Mouse (Mus musculus): ENCODE results near the gene Fcho1.

- TF ChIP-seq POLR2A (IDR thresholded peaks at IDR 0.05; ENCODE audit: insufficient read depth, low read depth, low read length) (no peak), CTCF (IDR thresholded peaks at IDR 0.05) (peak; percentile 97), EP300 (IDR thresholded peaks at IDR 0.05; ENCODE audit: insufficient read depth, low read depth, low read length) (peak; percentile 78; the same call in 1 of the 2 replicates)
Measured at GRCm38 (mm10) chr8:71660325-71661120, 65.0 kb downstream of the Fcho1 start.

All from heart, adult 2 months (tissue).